Mouse (Mus musculus) embryonic fibroblast, embryonic 13.5 days (primary cell): ENCODE measurements around the gene Aloxe3.

Experiments
- CTCF ChIP-seq: IDR thresholded peaks from 2 replicates; pipeline ENCODE4 v1.5.1; 2011; ENCODE audit warnings: mild to moderate bottlenecking, control low read depth, low read length, moderate library complexity, borderline replicate concordance; ENCODE audit not compliant: insufficient read depth
- POLR2A ChIP-seq: IDR thresholded peaks from 2 replicates; pipeline ENCODE4 v1.6.1; 2011; ENCODE audit warnings: low read depth, mild to moderate bottlenecking, control low read depth, low read length, moderate library complexity

GRCm38 (mm10) chr11:69174722-69175121, 49.0 kb downstream of the Aloxe3 start:
- TF ChIP-seq CTCF = no peak
- no peak for TF ChIP-seq POLR2A
